Mouse (Mus musculus) megakaryocyte, embryonic 14.5 days (primary cell): ENCODE measurements at regions not wholly inside any gene's neighbourhood (a gene's known extent, or its start where the extent isn't known, plus 50 kb on each side); places are given as distances from the start of the nearest gene placed in this dataset.

Experiments used
- H3K27me3 ChIP-seq: replicated peaks from 2 replicates; pipeline ENCODE3; 2012; ENCODE audit warnings: inconsistent platforms
- H3K36me3 ChIP-seq: replicated peaks from 2 replicates; pipeline ENCODE3; 2012; ENCODE audit warnings: low read length, inconsistent platforms, mixed read lengths
- H3K4me1 ChIP-seq: 2 replicates; pipeline ENCODE4 v1.6.1; 2012; ENCODE audit warnings: inconsistent platforms
- H3K4me3 ChIP-seq: replicated peaks from 2 replicates; pipeline ENCODE3; 2012; ENCODE audit warnings: moderate library complexity, mild to moderate bottlenecking, inconsistent platforms
- H3K9me3 ChIP-seq: 2 replicates; pipeline ENCODE4 v1.6.1; 2012; ENCODE audit warnings: inconsistent platforms
- FLI1 ChIP-seq: IDR thresholded peaks from 2 replicates; pipeline ENCODE4 v1.6.1; 2012; ENCODE audit warnings: low read length, inconsistent platforms, mixed read lengths
- GATA1 ChIP-seq: IDR thresholded peaks from 3 replicates; pipeline ENCODE4 v1.6.1; 2012; ENCODE audit warnings: mixed read lengths, low read length, inconsistent platforms, borderline replicate concordance

- TF ChIP-seq GATA1 (no peak), FLI1 (no peak)
- peaks cover 13% of the 10 kb centered on the region for H3K9me3 ChIP-seq
- no peaks in the 10 kb centered on the region for H3K36me3 ChIP-seq
- H3K4me1 ChIP-seq, result no peaks in the 10 kb centered on the region
- H3K4me3 ChIP-seq, result no peak overlapping the region
- no peaks in the 10 kb centered on the region for H3K27me3 ChIP-seq
Observed at GRCm38 (mm10) chr15:56775431-56775830, 702.0 kb downstream of the Slc22a22 start.

- TF ChIP-seq GATA1, result no peak
- no peak for TF ChIP-seq FLI1
- no peaks in the 10 kb centered on the region for H3K4me1 ChIP-seq
Observed at GRCm38 (mm10) chr15:56774648-56775393, 702.6 kb downstream of the Slc22a22 start.

DNA sequence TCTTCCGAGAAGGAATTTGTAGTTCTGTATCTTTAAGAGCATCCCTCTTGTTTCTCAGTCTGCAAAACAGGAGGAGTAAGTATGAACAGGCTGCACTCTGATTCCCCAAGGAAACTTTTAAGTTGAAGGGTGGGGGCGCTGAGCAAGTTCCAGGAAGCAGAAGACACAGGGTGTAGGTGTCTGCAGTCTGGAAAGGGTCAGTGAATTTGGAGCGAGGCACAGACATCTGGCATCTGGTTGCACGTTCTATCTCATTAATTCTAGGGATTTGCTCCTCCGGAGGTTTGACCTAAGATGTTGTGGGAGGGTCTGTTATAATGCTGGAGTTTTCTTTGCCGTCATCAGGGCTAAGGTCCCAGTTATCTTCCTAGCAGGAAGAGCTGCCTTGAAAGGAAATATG lies 711.1 kb downstream of the Slc22a22 start:
- H3K36me3 ChIP-seq, result no peaks in the 10 kb centered on the region
- no peaks in the 10 kb centered on the region for H3K27me3 ChIP-seq
- H3K4me3 ChIP-seq, result no peak overlapping the region
- H3K9me3 ChIP-seq, result peaks cover 11% of the 10 kb centered on the region; the same call in 1 of the 2 replicates
- TF ChIP-seq FLI1 (no peak), GATA1 (no peak)
- H3K4me1 ChIP-seq, result no peaks in the 10 kb centered on the region

More at GRCm38 (mm10) chr15:56774648-56775393, 702.6 kb downstream of the Slc22a22 start:
- Histone ChIP-seq H3K9me3 (peaks cover 13% of the 10 kb centered on the region), H3K4me3 (no peak overlapping the region), H3K36me3 (no peaks in the 10 kb centered on the region), H3K27me3 (no peaks in the 10 kb centered on the region)

- Histone ChIP-seq H3K4me1 (no peaks in the 10 kb centered on the region), H3K36me3 (no peaks in the 10 kb centered on the region), H3K9me3 (peaks cover 12% of the 10 kb centered on the region; the same call in 1 of the 2 replicates), H3K4me3 (peak overlapping the region; percentile 7), H3K27me3 (no peaks in the 10 kb centered on the region)
- TF ChIP-seq GATA1 (no peak), FLI1 (no peak)
Observed at GRCm38 (mm10) chr15:56764957-56765482, 712.4 kb downstream of the Slc22a22 start.

GRCm38 (mm10) chr15:56764019-56764418 lies 713.4 kb downstream of the Slc22a22 start:
- no peaks in the 10 kb centered on the region for H3K27me3 ChIP-seq
- H3K4me3 ChIP-seq, result no peak overlapping the region
- H3K9me3 ChIP-seq, result peaks cover 12% of the 10 kb centered on the region; the same call in 1 of the 2 replicates
- no peak for TF ChIP-seq GATA1
- H3K4me1 ChIP-seq, result no peaks in the 10 kb centered on the region
- no peaks in the 10 kb centered on the region for H3K36me3 ChIP-seq

DNA sequence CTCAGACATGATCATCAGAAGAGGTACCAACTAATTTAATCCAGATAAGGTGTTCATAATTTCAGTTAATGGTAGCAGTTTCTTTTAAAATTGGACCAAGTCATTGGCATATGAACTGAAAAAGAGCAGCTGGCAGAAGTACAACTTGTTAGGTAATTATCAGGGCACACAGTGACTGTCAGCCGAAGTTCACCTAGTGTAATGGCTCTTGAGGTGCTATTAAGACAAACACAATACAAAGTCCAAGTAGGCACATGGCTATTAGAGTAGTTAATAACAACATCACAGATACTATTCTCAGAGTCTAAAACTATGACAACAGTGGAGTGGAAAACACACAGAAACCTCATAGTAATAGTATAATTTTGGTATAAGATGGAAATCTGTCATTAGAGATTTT lies 730.7 kb downstream of the Slc22a22 start:
- Histone ChIP-seq H3K9me3 (no peaks in the 10 kb centered on the region; the same call in 1 of the 2 replicates), H3K4me1 (no peaks in the 10 kb centered on the region), H3K27me3 (no peaks in the 10 kb centered on the region), H3K36me3 (no peaks in the 10 kb centered on the region), H3K4me3 (no peak overlapping the region)
- no peak for TF ChIP-seq GATA1
- TF ChIP-seq FLI1, result no peak

DNA sequence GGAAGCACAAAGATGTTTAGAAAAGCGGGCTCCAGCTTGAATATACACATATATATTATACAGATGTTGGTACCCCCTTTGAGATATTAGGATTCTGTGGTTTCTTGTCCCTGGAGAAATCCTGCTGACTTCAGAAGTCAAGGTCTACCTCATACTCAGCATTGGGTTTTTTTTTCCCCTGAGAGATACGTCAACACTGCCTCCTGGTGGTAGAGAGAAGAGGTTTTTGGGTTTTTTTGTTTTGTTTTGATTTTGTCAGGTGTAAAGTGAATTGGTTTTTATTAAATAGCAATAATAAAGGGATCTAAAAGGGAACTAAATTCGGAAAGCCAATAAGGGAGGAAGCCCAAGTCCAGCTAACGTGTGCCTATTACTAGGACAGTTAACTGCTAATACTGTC lies 732.5 kb downstream of the Slc22a22 start:
- Histone ChIP-seq H3K36me3 (no peaks in the 10 kb centered on the region), H3K4me1 (no peaks in the 10 kb centered on the region), H3K9me3 (no peaks in the 10 kb centered on the region), H3K27me3 (no peaks in the 10 kb centered on the region), H3K4me3 (no peak overlapping the region)
- TF ChIP-seq GATA1 (no peak), FLI1 (no peak)
